8 mouse cellular contexts compared by ENCODE assay signal in genomic region chr7:118981346-118981745, GRCm38 (mm10). TPM values are rescaled to one million over a fixed set of nuclear protein-coding genes. Genes with fewer than 3 reads are reported as not detected.
DNase-seq lines count a peak whose midpoint lies in the region; ATAC-seq and TF ChIP-seq lines count a peak whose summit lies in the region.

No protein-coding gene starts in this region.

- H3K36me3 ChIP-seq in liver, adult 2 months (ENCODE audit: control insufficient read depth, insufficient read depth, low read length), result no peaks in the 10 kb centered on the region
- H3K36me3 ChIP-seq in forebrain, embryonic 10.5 days (replicated peaks), result peaks cover 88% of the 10 kb centered on the region

- H3K27ac ChIP-seq in liver, adult 2 months (replicated peaks; ENCODE audit: insufficient read depth, low read depth, low read length), result no peak overlapping the region
- H3K27ac ChIP-seq in forebrain, embryonic 10.5 days, result no peak overlapping the region

- ATAC-seq in cerebellum, adult (ENCODE audit: insufficient number of reproducible peaks, low FRiP score, low TSS enrichment), result no peak

- H3K9ac ChIP-seq in liver, adult 2 months (ENCODE audit: low read depth, low read length), result no peak overlapping the region

- no peak for TF ChIP-seq CTCF in liver, adult 2 months (IDR thresholded peaks at IDR 0.05; ENCODE audit: low read depth, low read length)

- H3K9me3 ChIP-seq in forebrain, embryonic 10.5 days, result no peaks in the 10 kb centered on the region

- H3K79me2 ChIP-seq in liver, adult 2 months (ENCODE audit: control insufficient read depth, insufficient read depth, low read length), result no peaks in the 10 kb centered on the region

- H3K27me3 ChIP-seq in liver, adult 2 months (ENCODE audit: control insufficient read depth, insufficient read depth, low read length), result no peaks in the 10 kb centered on the region
- H3K27me3 ChIP-seq in forebrain, embryonic 10.5 days (ENCODE audit: poor library complexity, severe bottlenecking), result no peaks in the 10 kb centered on the region

- DNase-seq in cerebellum, postnatal 25 days, result peak; percentile 36 to 37
- DNase-seq in liver, adult 2 months (ENCODE audit: extremely low read depth, low read depth, low spot score), result peak; percentile 71
- no peak for DNase-seq in liver
- DNase-seq in gastrocnemius, adult 8-10 months (ENCODE audit: low spot score in 2 of 2), result peak; percentile 60 to 70
- DNase-seq in lung, postnatal 14 days, result peak; percentile 26
- DNase-seq in forebrain, embryonic 10.5 days (ENCODE audit: extremely low spot score, low spot score), result no peak
- no peak for DNase-seq in right cerebral cortex, postnatal 14 days

- no peak for TF ChIP-seq POLR2A in liver, adult 2 months (IDR thresholded peaks at IDR 0.05; ENCODE audit: extremely low read depth, insufficient read depth, low read length)

- no peak overlapping the region for H3K4me3 ChIP-seq in liver, adult 2 months (ENCODE audit: insufficient read depth, low read depth, low read length)
- H3K4me3 ChIP-seq in forebrain, embryonic 10.5 days, result no peak overlapping the region

- no peaks in the 10 kb centered on the region; the same call in 1 of the 2 replicates for H3K4me1 ChIP-seq in liver, adult 2 months (ENCODE audit: control insufficient read depth, insufficient read depth, low read length)
- peaks cover 32% of the 10 kb centered on the region for H3K4me1 ChIP-seq in forebrain, embryonic 10.5 days

- 25% methylated on average over 4 of the region's 4 CpGs for WGBS in liver, adult 2 months
- WGBS in forebrain, embryonic 10.5 days, result 87% methylated on average over 4 of the region's 4 CpGs

RNA-seq across cellular contexts. Expression of gene Gprc5b, which starts 13.7 kb away (rescaled TPM):
- 0.27 and 0.37 TPM in 2 replicates for total RNA-seq in liver, adult 2 months (2014; rRNA removed)
- 0.17 and 0.22 TPM in 2 replicates for polyA plus RNA-seq in liver, adult 2 months (2012; rRNA removed)
- total RNA-seq in gastrocnemius, adult 8-10 months (2022), result 10 to 100 TPM; 13.9 to 24.2 (median 19.7) TPM
- 9.0 and 12.2 TPM in 2 replicates for polyA plus RNA-seq in forebrain, embryonic 10.5 days (2016; fragmentation: Nextera tagmentation; extraction: Ambion mirVana)

Comparison
In these comparisons a context has a peak if more than half of its experiments do, and no peak if none do; other contexts are left out.
1. DNase-seq: peak in cerebellum, postnatal 25 days (2 of 2), liver, adult 2 months (single experiment), gastrocnemius, adult 8-10 months (2 of 2) and lung, postnatal 14 days (single experiment); none in liver (single experiment), forebrain, embryonic 10.5 days (single experiment) and right cerebral cortex, postnatal 14 days (single experiment).
2. RNA of gene Gprc5b, which starts 13.7 kb away (total RNA-seq): 13.9 to 24.2 TPM in gastrocnemius, adult 8-10 months; 0.27 to 0.37 TPM in liver, adult 2 months; every median in the first group is over 10 times any median in the second.